ENCODE assay signal across 8 mouse cellular contexts in genomic region chr9:21989230-21990110, GRCm38 (mm10). TPM values are rescaled to one million over a fixed set of nuclear protein-coding genes. Genes with fewer than 3 reads are reported as not detected.
DNase-seq lines count a peak whose midpoint lies in the region; ATAC-seq and TF ChIP-seq lines count a peak whose summit lies in the region.

Gene Rgl3, minus strand, starts transcription at chr9:21989446.

- H3K4me3 ChIP-seq in gastrocnemius, adult 2 months, result peak within 1 kb of the TSS; percentile 78
- H3K4me3 ChIP-seq in hindbrain, embryonic 15.5 days, result peak within 1 kb of the TSS; percentile 36
- peak within 1 kb of the TSS in 1 of 2 experiments; percentile 4; a peak in 2 of 4 replicates for H3K4me3 ChIP-seq in liver, embryonic 14.5 days (ENCODE audit: insufficient read depth in 1 of 2, low read depth in 2 of 2, low read length in 2 of 2)
- H3K4me3 ChIP-seq in neural tube, embryonic 12.5 days, result peak within 1 kb of the TSS; percentile 34

- no peak within 1 kb of the TSS for H3K27ac ChIP-seq in gastrocnemius, adult 2 months
- no peak within 1 kb of the TSS for H3K27ac ChIP-seq in hindbrain, embryonic 15.5 days (replicated peaks)
- no peak within 1 kb of the TSS for H3K27ac ChIP-seq in liver, embryonic 14.5 days
- no peak within 1 kb of the TSS for H3K27ac ChIP-seq in neural tube, embryonic 12.5 days

- ATAC-seq in hindbrain, embryonic 15.5 days (ENCODE audit: low FRiP score, low read depth), result no peak
- ATAC-seq in liver, embryonic 14.5 days (ENCODE audit: insufficient read depth), result no peak
- peak; percentile 35; the same call in 1 of the 2 replicates for ATAC-seq in neural tube, embryonic 12.5 days (ENCODE audit: low FRiP score, low read depth)
- ATAC-seq in erythroblast, adult 5-6 weeks (replicated peaks; ENCODE audit: low FRiP score, poor library complexity, severe bottlenecking), result no peak

- peaks cover 66% of the 10 kb centered on the region for H3K27me3 ChIP-seq in hindbrain, embryonic 15.5 days
- peaks cover 70% of the 10 kb centered on the region for H3K27me3 ChIP-seq in liver, embryonic 14.5 days (ENCODE audit: control insufficient read depth, insufficient read depth, low read length)
- H3K27me3 ChIP-seq in neural tube, embryonic 12.5 days (replicated peaks), result peaks cover 73% of the 10 kb centered on the region

- DNase-seq in NIH3T3 (ENCODE audit: low read depth), result peak; percentile 58
- peak; percentile 86 to 87 for DNase-seq in cerebellum, adult 18-20 months
- peak; percentile 76 for DNase-seq in gastrocnemius, adult 2 months
- no peak for DNase-seq in liver, embryonic 14.5 days (ENCODE audit: low read depth in 3 of 3, low spot score in 3 of 3)
- no peak for DNase-seq in thymus, adult 18-20 months

- no peaks in the 10 kb centered on the region for H3K36me3 ChIP-seq in hindbrain, embryonic 15.5 days
- no peaks in the 10 kb centered on the region for H3K36me3 ChIP-seq in liver, embryonic 14.5 days (replicated peaks; ENCODE audit: control insufficient read depth, insufficient read depth, low read depth)
- no peaks in the 10 kb centered on the region for H3K36me3 ChIP-seq in neural tube, embryonic 12.5 days

- H3K4me2 ChIP-seq in hindbrain, embryonic 15.5 days, result peak within 1 kb of the TSS; percentile 69
- H3K4me2 ChIP-seq in liver, embryonic 14.5 days (ENCODE audit: low read depth), result peak within 1 kb of the TSS; percentile 11
- peak within 1 kb of the TSS; percentile 71 for H3K4me2 ChIP-seq in neural tube, embryonic 12.5 days (replicated peaks)

- intact Hi-C loops in gastrocnemius, adult 2 months (cut with DNase I), result no loop called here

- WGBS in hindbrain, embryonic 15.5 days, result 1% methylated on average over 42 of the region's 42 CpGs
- WGBS in liver, embryonic 14.5 days (ENCODE audit: insufficient replicate concordance), result 2% methylated on average over 42 of the region's 42 CpGs
- WGBS in neural tube, embryonic 12.5 days, result under 1% methylated on average over 42 of the region's 42 CpGs

- H3K9me3 ChIP-seq in hindbrain, embryonic 15.5 days, result no peaks in the 10 kb centered on the region
- H3K9me3 ChIP-seq in liver, embryonic 14.5 days (ENCODE audit: control insufficient read depth, low read length), result no peaks in the 10 kb centered on the region
- H3K9me3 ChIP-seq in neural tube, embryonic 12.5 days, result no peaks in the 10 kb centered on the region

- no peak for TF ChIP-seq EP300 in liver, embryonic 14.5 days (IDR thresholded peaks at IDR 0.05; ENCODE audit: low read depth)

- TF ChIP-seq CTCF in gastrocnemius, adult 2 months (IDR thresholded peaks at IDR 0.05), result no peak
- no peak for TF ChIP-seq CTCF in liver, embryonic 14.5 days (IDR thresholded peaks at IDR 0.05; ENCODE audit: low read depth)

- H3K4me1 ChIP-seq in hindbrain, embryonic 15.5 days (replicated peaks), result peaks cover 23% of the 10 kb centered on the region
- H3K4me1 ChIP-seq in liver, embryonic 14.5 days (replicated peaks; ENCODE audit: control insufficient read depth in 2 of 2, insufficient read depth in 2 of 2, low read length in 1 of 2), result no peaks in the 10 kb centered on the region
- peaks cover 22% of the 10 kb centered on the region for H3K4me1 ChIP-seq in neural tube, embryonic 12.5 days

- H3K9ac ChIP-seq in hindbrain, embryonic 15.5 days, result no peak within 1 kb of the TSS
- no peak within 1 kb of the TSS for H3K9ac ChIP-seq in liver, embryonic 14.5 days (replicated peaks)
- H3K9ac ChIP-seq in neural tube, embryonic 12.5 days, result peak within 1 kb of the TSS; percentile 45; the same call in 1 of the 2 replicates

RNA-seq across cellular contexts. Expression of gene Rgl3, which starts in this region (rescaled TPM):
- total RNA-seq in gastrocnemius, adult 2 months (2021), result under 1 TPM; 0.28 to 0.69 TPM
- polyA plus RNA-seq in hindbrain, embryonic 15.5 days (2015; fragmentation: Nextera tagmentation; extraction: Ambion mirVana), result 1.2 and 2.2 TPM in 2 replicates
- 0.19 and 0.24 TPM in 2 replicates for polyA plus RNA-seq in liver, embryonic 14.5 days (2012; rRNA removed)
- 0.27 TPM in 1 of 2 replicates, not detected in the other for polyA plus RNA-seq in liver, embryonic 14.5 days (2014; fragmentation: Nextera tagmentation; extraction: Ambion mirVana)
- polyA plus RNA-seq in neural tube, embryonic 12.5 days (2016; fragmentation: Nextera tagmentation; extraction: Ambion mirVana), result 2.0 and 2.8 TPM in 2 replicates
- total RNA-seq in erythroblast, adult 5-6 weeks (2015; ENCODE audit: low replicate concordance), result not detected in 2 replicates
- total RNA-seq in erythroblast, adult 5-6 weeks (2017; ENCODE audit: low replicate concordance), result not detected in 2 replicates

Comparison
In these comparisons a context has a peak if more than half of its experiments do, and no peak if none do; other contexts are left out.
1. Peak in DNase-seq and H3K4me3 ChIP-seq in gastrocnemius, adult 2 months; RNA of the gene not detected or under 1 TPM.
2. DNase-seq: peak in NIH3T3 (single experiment) and cerebellum, adult 18-20 months (2 of 2); none in liver, embryonic 14.5 days (0 of 3) and thymus, adult 18-20 months (0 of 2).
3. H3K4me2 ChIP-seq: peak in every context shown above with its lines; median percentile 71 in neural tube, embryonic 12.5 days; 69 in hindbrain, embryonic 15.5 days; 11 in liver, embryonic 14.5 days.